Mouse (Mus musculus) spleen, adult 2 months (tissue): ENCODE results near the gene Cenpa.

Source experiments
- CTCF ChIP-seq: fragments of 200-500 bp; IDR thresholded peaks from 2 replicates; pipeline ENCODE4 v1.5.1; 2011; ENCODE audit warnings: mild to moderate bottlenecking, inconsistent platforms; ENCODE audit not compliant: insufficient read depth, insufficient read length, insufficient replicate concordance; ENCODE audit errors: extremely low read depth
- POLR2A ChIP-seq: fragments of 200-500 bp; IDR thresholded peaks from 2 replicates; pipeline ENCODE4 v1.6.1; 2011; ENCODE audit warnings: low read depth, low read length, inconsistent platforms

DNA sequence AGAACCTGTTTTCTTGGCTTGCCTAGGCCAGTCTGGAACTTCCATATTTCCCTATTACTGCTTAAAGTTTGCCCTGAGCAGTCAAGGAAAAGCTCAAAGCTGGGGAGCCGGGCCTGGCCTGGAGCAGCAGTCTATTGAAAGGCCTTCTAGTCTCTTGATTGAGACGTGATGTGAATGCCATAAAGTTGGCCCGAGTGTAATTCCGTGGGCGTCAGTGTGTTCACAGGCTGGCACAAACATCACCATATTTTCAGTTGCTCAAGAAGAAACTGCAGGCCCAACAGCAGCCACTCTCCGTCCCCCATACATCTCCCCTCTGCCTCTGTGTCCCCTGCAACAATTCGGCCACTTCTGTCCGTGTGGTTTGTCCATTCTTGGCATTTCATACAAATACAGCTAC lies 55.4 kb downstream of the Cenpa start:
- TF ChIP-seq POLR2A (no peak), CTCF (no peak)
